Mouse (Mus musculus) MEL (cell line): ENCODE data around the gene Epha4.

Experiments used
- BHLHE40 ChIP-seq: IDR thresholded peaks from 2 replicates; pipeline ENCODE4 v1.6.1; 2012; ENCODE audit warnings: low read depth, mild to moderate bottlenecking, inconsistent platforms, low read length, improper control_type of control experiment, borderline replicate concordance
- EP300 ChIP-seq, 2 experiments: IDR thresholded peaks; 2 replicates each; pipeline ENCODE4 v1.6.1; 2011; ENCODE audit warnings: improper control_type of control experiment in 2 of 2, low read length in 2 of 2, low read depth in 1 of 2, mild to moderate bottlenecking in 1 of 2
- MXI1 ChIP-seq: IDR thresholded peaks from 2 replicates; pipeline ENCODE4 v1.6.1; 2011; ENCODE audit warnings: mild to moderate bottlenecking, low read depth, low read length, improper control_type of control experiment
- RCOR1 ChIP-seq: IDR thresholded peaks from 2 replicates; pipeline ENCODE4 v1.6.1; 2012; ENCODE audit warnings: low read depth, mild to moderate bottlenecking, inconsistent platforms, low read length, improper control_type of control experiment
- TBP ChIP-seq: IDR thresholded peaks from 2 replicates; pipeline ENCODE4 v1.8.0; 2011; ENCODE audit warnings: low read depth, low read length, improper control_type of control experiment
- ZC3H11A ChIP-seq: IDR thresholded peaks from 2 replicates; pipeline ENCODE4 v1.6.1; 2012; ENCODE audit warnings: low read depth, mild to moderate bottlenecking, inconsistent platforms, low read length, improper control_type of control experiment

DNA sequence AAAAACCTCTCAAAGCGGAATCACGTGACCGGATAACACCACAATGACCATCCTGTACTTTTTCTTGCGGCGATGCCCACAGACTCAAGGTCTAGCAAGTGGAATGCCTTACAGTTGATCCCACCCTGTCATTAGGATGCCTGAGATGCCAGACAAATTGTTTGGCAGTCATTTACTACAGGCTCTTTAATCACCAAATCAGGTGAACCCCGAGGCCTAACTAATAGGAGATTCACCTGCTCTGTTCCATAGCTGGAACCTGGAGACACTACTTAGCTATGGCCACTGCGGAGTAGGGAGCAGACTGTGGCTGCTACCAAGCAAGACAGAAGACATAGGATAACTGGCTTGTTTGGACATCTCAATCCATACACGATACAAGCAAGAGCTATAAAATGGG lies 9.6 kb downstream of the Epha4 start:
- TF ChIP-seq EP300 (IDR thresholded peaks at IDR 0.05; ENCODE audit: low read depth in 1 of 2, low read length in 2 of 2), result no peak
- no peak for TF ChIP-seq MXI1
- no peak for TF ChIP-seq TBP
- TF ChIP-seq RCOR1, result no peak
- TF ChIP-seq BHLHE40, result no peak
- TF ChIP-seq ZC3H11A, result no peak
